Mouse (Mus musculus) kidney, postnatal 0 days (tissue): ENCODE data around the gene E030018B13Rik. TPM values are rescaled to one million over a fixed set of nuclear protein-coding genes. Genes with fewer than 3 reads are reported as not detected.

ENCODE experiments used
- ATAC-seq: fragments of 200-750 bp; cut with Nextera tagmentation; replicated peaks from 2 replicates; pipeline ENCODE4 v1.8.0; 2017; ENCODE audit warnings: low read depth, moderate number of reproducible peaks, moderate TSS enrichment, moderate library complexity; ENCODE audit not compliant: low FRiP score
- DNase-seq: peaks from one replicate; pipeline ENCODE4 v3.0.0-alpha.2; 2016; ENCODE audit warnings: low spot score
- H3K27ac ChIP-seq: fragments of 300-500 bp; sonication (generic); 2 replicates; pipeline ENCODE4 v1.5.1; 2014; ENCODE audit warnings: mild to moderate bottlenecking
- H3K27me3 ChIP-seq: fragments of 300-500 bp; sonication (generic); 2 replicates; pipeline ENCODE4 v1.6.1; 2014; ENCODE audit warnings: low read length, mixed read lengths; ENCODE audit not compliant: insufficient read depth
- H3K36me3 ChIP-seq: fragments of 300-500 bp; sonication (generic); 2 replicates; pipeline ENCODE4 v1.6.1; 2014; ENCODE audit warnings: low read length, mixed read lengths; ENCODE audit not compliant: insufficient read depth
- H3K4me1 ChIP-seq: fragments of 300-500 bp; sonication (generic); replicated peaks from 2 replicates; pipeline ENCODE4 v1.6.1; 2014; ENCODE audit warnings: antibody characterized with exemption, low read length, mixed read lengths; ENCODE audit not compliant: insufficient read depth
- H3K4me2 ChIP-seq: fragments of 300-500 bp; sonication (generic); 2 replicates; pipeline ENCODE4 v1.6.1; 2014; ENCODE audit warnings: mild to moderate bottlenecking, low read length, moderate library complexity, mixed read lengths
- H3K4me3 ChIP-seq: fragments of 300-500 bp; sonication (generic); replicated peaks from 2 replicates; pipeline ENCODE4 v1.5.1; 2014; ENCODE audit warnings: low read depth, low read length
- H3K9ac ChIP-seq: fragments of 300-500 bp; sonication (generic); 2 replicates; pipeline ENCODE4 v1.6.1; 2014; ENCODE audit warnings: low read depth, low read length
- H3K9me3 ChIP-seq: fragments of 300-500 bp; sonication (generic); replicated peaks from 2 replicates; pipeline ENCODE4 v1.6.1; 2016; ENCODE audit warnings: low read length, inconsistent platforms, mixed read lengths
- CTCF ChIP-seq: IDR thresholded peaks from 2 replicates; pipeline ENCODE4 v1.5.1; 2016; ENCODE audit warnings: antibody characterized with exemption, low read depth, mild to moderate bottlenecking, moderate library complexity
- WGBS: fragments of 180-500 bp; shearing (Covaris S2); extraction: QIAGEN DNeasy Blood & Tissue Kit; methylation state at CpG from one replicate; pipeline ENCODE4 v1.1.7; 2014; 5-methylcytosine and 5-hydroxymethylcytosine counted together
- polyA plus RNA-seq: library from polyadenylated mRNA; unstranded; fragments of >200 nt; fragmentation: Nextera tagmentation; extraction: Ambion mirVana; gene quantifications from 2 replicates; pipeline ENCODE4 v1.2.1, GENCODE M21; 2015

The E030018B13Rik gene
- polyA plus RNA-seq, 1 experiment from 2014 or later = not detected

DNA sequence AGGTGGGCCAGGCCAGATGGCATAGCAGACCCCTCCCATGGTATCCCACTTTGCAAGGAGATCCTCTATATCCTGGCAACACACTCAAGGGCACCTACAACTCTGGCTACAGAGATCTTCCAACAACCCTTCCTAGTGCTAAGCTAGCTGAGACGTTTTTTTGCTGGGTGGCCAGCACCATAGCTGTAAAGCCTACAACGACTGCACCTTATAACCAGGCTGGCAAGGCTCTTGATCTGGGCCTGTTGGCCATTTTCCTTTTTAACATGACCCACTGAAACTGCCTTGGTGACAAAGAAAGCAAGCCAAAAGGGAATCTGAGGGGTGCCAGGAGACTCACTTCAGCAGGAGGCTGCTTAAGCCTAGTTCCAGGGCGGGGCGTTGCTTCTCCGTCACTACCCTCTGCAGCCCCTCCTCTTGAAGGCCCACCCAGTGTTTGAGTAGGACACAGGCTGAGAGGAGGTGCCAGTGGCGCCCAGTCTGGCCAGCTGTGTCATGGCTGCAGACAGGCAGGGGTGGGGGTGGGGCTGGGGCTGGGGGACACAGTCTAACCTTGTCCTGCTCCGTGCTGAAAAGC lies 4.3 kb upstream of the E030018B13Rik start:
- no peak for TF ChIP-seq CTCF
- H3K9ac ChIP-seq = no peak overlapping the region
- no peak overlapping the region for H3K4me3 ChIP-seq
- no peaks in the 10 kb centered on the region for H3K27me3 ChIP-seq
- no peaks in the 10 kb centered on the region for H3K9me3 ChIP-seq
- H3K4me2 ChIP-seq = no peak overlapping the region
- H3K36me3 ChIP-seq = no peaks in the 10 kb centered on the region
- H3K4me1 ChIP-seq = peaks cover 43% of the 10 kb centered on the region
- peak overlapping the region; percentile 82 for H3K27ac ChIP-seq
- WGBS = 56% methylated on average over 7 of the region's 7 CpGs
- DNase-seq (peak; percentile 38), ATAC-seq (peak; percentile 38; the same call in 1 of the 2 replicates)

DNA sequence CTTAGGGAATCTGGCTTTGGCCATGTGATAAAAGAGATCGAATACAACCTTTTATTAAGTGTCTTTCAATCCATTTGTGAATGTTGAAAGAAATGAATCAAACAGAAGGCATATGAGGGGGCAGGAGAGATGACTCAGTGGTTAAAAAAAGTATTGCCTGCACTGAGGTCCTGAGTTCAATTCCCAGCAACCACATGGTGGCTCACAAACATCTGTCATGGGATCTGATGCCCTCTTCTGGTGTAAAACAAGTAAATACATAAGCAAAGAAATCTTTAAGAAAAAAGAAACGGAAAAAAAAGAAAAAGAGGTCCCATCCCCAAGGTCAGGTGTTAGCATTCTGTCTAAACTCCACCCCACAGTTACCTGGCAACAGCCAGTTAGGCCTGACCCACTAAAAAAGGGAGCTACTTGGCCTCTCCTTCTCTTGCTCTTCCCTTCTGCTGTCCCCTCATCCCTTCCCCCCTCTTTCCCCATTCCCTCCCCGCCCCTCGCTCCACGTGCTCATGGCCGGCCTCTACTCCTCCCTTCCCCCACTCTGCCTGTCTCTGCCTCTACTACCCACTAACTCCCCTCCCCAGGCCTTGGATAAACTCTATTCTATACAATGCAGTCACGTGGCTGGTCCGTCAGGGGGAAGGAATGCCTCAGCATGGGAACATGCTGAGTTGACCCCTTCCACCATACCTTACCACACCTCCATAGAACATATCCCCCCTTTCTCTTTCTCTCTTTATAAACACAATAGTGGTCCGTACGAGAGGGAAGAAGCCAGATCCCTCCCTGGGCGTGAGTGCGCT lies 3.5 kb upstream of the E030018B13Rik start:
- H3K9me3 ChIP-seq = no peaks in the 10 kb centered on the region
- no peaks in the 10 kb centered on the region for H3K27me3 ChIP-seq
- H3K4me3 ChIP-seq = no peak overlapping the region
- H3K9ac ChIP-seq = no peak overlapping the region
- ATAC-seq (no peak), DNase-seq (no peak)
- TF ChIP-seq CTCF = peak; percentile 38
- peaks cover 43% of the 10 kb centered on the region for H3K4me1 ChIP-seq
- 71% methylated on average over 12 of the region's 12 CpGs for WGBS
- no peaks in the 10 kb centered on the region for H3K36me3 ChIP-seq
- no peak overlapping the region for H3K4me2 ChIP-seq
- peak overlapping the region; percentile 88 for H3K27ac ChIP-seq

DNA sequence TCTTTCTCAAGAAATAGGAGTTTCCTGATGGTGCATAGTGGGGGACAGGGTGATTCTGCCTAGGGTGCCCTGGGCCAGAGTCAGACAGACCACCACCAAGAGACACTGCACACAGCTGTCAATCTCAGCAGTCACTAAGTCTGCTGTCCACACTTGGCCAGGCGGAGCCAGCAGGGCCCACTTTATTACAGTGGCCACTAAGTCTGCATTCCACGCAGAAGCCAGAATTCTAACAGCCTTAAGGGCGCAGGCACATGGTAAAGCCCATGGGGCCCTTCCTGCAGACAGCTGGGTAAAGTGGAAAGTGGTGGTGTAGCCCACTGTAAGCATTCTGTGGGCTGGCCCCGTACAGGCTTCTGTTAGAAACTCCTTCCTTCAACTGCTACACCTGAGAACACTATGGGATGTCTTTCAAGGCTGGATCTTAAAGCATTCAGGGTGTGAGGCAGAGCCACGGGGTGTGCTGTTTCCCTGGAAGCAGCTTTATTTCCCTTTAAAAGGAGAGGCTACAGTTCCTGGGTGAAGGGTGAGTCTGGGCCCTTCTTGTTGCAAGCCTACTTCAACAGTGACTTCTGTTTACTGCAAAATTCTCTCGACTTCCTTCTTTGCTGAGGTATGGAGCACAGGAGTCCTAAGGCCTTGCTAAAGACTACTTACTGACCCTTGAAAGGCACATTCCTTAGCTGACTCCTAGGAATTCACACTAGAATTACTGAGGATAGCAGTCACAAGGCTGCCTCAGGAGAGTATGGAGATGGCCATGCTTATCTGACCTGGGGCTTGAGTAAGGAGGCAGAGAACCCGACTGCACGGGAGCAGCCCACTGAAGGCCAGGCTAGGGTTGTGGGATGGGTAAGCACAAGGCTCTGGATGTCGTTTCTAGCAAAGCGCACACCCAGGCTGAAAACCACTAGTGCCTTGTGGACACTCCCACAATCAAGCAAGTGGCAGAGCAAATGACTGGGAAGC lies 2.6 kb upstream of the E030018B13Rik start:
- H3K4me1 ChIP-seq = peaks cover 43% of the 10 kb centered on the region
- ATAC-seq = peak; percentile 43; the same call in 1 of the 2 replicates

DNA sequence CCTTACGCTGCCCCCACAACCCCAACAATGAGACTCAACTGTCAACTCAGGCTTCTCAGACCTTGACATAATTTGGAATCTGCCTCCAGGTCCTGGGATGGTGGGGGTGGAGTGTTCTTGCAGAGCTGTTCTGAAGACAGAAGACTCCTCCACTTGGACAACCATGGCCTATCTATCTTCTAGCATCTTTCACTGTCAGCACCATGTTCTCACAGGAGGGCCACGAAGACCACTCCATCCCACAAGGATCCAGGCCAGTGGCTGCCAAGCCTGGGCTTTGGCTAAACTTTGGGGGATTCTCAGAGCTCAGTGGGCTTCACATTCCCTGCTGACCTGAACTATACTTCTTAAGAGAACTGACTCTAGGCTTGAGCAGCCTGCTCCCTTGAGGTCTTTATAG lies 1.8 kb upstream of the E030018B13Rik start:
- no peaks in the 10 kb centered on the region for H3K27me3 ChIP-seq
- H3K4me1 ChIP-seq = peaks cover 45% of the 10 kb centered on the region
- no peaks in the 10 kb centered on the region for H3K9me3 ChIP-seq
- ATAC-seq (no peak), DNase-seq (no peak)
- no peak overlapping the region for H3K4me2 ChIP-seq
- H3K27ac ChIP-seq = peak overlapping the region; percentile 88
- H3K9ac ChIP-seq = no peak overlapping the region
- H3K36me3 ChIP-seq = 0 out of 2 replicates have a peak, but pooled peaks cover 2% of the 10 kb centered on the region
- no peak overlapping the region for H3K4me3 ChIP-seq
- 94% methylated on average over 2 of the region's 2 CpGs for WGBS
- no peak for TF ChIP-seq CTCF

More for the DNA sequence above, 2.6 kb upstream of the E030018B13Rik start:
- peak overlapping the region; percentile 35; the same call in 1 of the 2 replicates for H3K9ac ChIP-seq
- H3K4me2 ChIP-seq = no peak overlapping the region
- peak; percentile 61 for DNase-seq
- no peak for TF ChIP-seq CTCF
- no peaks in the 10 kb centered on the region for H3K27me3 ChIP-seq
- WGBS = 39% methylated on average over 10 of the region's 10 CpGs
- no peaks in the 10 kb centered on the region for H3K36me3 ChIP-seq
- no peaks in the 10 kb centered on the region for H3K9me3 ChIP-seq
- peak overlapping the region; percentile 88 for H3K27ac ChIP-seq
- no peak overlapping the region for H3K4me3 ChIP-seq

DNA sequence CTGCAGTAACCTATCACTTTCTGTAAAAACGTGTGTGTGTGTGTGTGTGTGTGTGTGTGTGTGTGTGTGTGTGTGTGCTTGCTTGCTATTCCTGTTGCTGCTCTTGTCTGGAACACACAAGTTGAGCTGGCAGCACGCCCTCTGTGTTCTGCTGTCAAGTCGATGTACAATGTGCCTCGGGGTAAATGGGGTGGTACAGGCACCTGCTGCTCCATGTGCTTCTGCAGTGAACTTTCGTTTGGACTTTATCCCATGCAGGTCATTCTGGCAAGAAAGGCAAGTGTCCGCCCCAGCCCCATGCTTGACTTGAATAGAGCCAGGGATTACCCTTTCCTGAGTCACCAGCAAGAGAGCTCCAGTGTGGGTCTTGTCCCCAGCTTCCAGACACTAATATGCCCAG lies 1.0 kb downstream of the E030018B13Rik start:
- Histone ChIP-seq H3K4me2 (no peak overlapping the region), H3K9ac (no peak overlapping the region), H3K27ac (peak overlapping the region; percentile 48; the same call in 1 of the 2 replicates), H3K9me3 (no peaks in the 10 kb centered on the region), H3K4me3 (no peak overlapping the region), H3K4me1 (peaks cover 39% of the 10 kb centered on the region), H3K27me3 (no peaks in the 10 kb centered on the region), H3K36me3 (0 out of 2 replicates have a peak, but pooled peaks cover 2% of the 10 kb centered on the region)
- 62% methylated on average over 6 of the region's 6 CpGs for WGBS
- DNase-seq = no peak
- TF ChIP-seq CTCF = no peak
- ATAC-seq = peak; percentile 61
